Mouse (Mus musculus) neural tube, embryonic 15.5 days (tissue): ENCODE results near the gene Hist1h2bn. TPM values are rescaled to one million over a fixed set of nuclear protein-coding genes. Genes with fewer than 3 reads are reported as not detected.
"Not testable (repeated sequence)": the region's sequence is repeated elsewhere in the genome, so short reads cannot be mapped to it uniquely, and the experiment has no call there.

Experiments
- ATAC-seq: fragments of 200-750 bp; cut with Nextera tagmentation; 2 replicates; pipeline ENCODE4 v1.8.0; 2017; ENCODE audit warnings: mild to moderate bottlenecking, moderate TSS enrichment, moderate library complexity; ENCODE audit not compliant: low FRiP score
- H3K27ac ChIP-seq: fragments of 300-500 bp; sonication (generic); replicated peaks from 2 replicates; pipeline ENCODE4 v1.5.1; 2015; ENCODE audit warnings: mild to moderate bottlenecking, inconsistent platforms
- H3K27me3 ChIP-seq: fragments of 300-500 bp; sonication (generic); replicated peaks from 2 replicates; pipeline ENCODE4 v1.6.1; 2015; ENCODE audit warnings: inconsistent platforms
- H3K36me3 ChIP-seq: fragments of 300-500 bp; sonication (generic); 2 replicates; pipeline ENCODE4 v1.6.1; 2015; ENCODE audit warnings: inconsistent platforms
- H3K4me1 ChIP-seq: fragments of 300-500 bp; sonication (generic); 2 replicates; pipeline ENCODE4 v1.6.1; 2015; ENCODE audit warnings: inconsistent platforms
- H3K4me2 ChIP-seq: fragments of 300-500 bp; sonication (generic); 2 replicates; pipeline ENCODE4 v1.6.1; 2015; ENCODE audit warnings: inconsistent platforms, mild to moderate bottlenecking, moderate library complexity
- H3K4me3 ChIP-seq: fragments of 300-500 bp; sonication (generic); replicated peaks from 2 replicates; pipeline ENCODE4 v1.5.1; 2015; ENCODE audit warnings: mild to moderate bottlenecking, inconsistent platforms
- H3K9ac ChIP-seq: fragments of 300-500 bp; sonication (generic); replicated peaks from 2 replicates; pipeline ENCODE4 v1.6.1; 2015; ENCODE audit warnings: mild to moderate bottlenecking, inconsistent platforms
- H3K9me3 ChIP-seq: fragments of 300-500 bp; sonication (generic); replicated peaks from 2 replicates; pipeline ENCODE4 v1.6.1; 2016; ENCODE audit warnings: inconsistent platforms
- WGBS: fragments of 180-500 bp; shearing (Covaris S2); methylation state at CpG from one replicate; pipeline ENCODE4 v1.1.7; 2015; ENCODE audit warnings: mixed read lengths; 5-methylcytosine and 5-hydroxymethylcytosine counted together
- polyA plus RNA-seq: library from polyadenylated mRNA; unstranded; fragments of >200 nt; fragmentation: Nextera tagmentation; extraction: Ambion mirVana; gene quantifications from 2 replicates; pipeline ENCODE4 v1.2.1, GENCODE M21; 2015

Gene Hist1h2bn
- polyA plus RNA-seq, 1 experiment from 2014 or later: not detected

- peak overlapping the region; percentile 96 for H3K27ac ChIP-seq
- peak overlapping the region; percentile 80 for H3K4me2 ChIP-seq
- ATAC-seq: peak; percentile 85
- H3K36me3 ChIP-seq: no peaks in the 10 kb centered on the region
- H3K9ac ChIP-seq: peak overlapping the region; percentile 67
- no peaks in the 10 kb centered on the region for H3K27me3 ChIP-seq
- peaks cover 19% of the 10 kb centered on the region for H3K4me1 ChIP-seq
- 0% methylated on average over 21 of the region's 21 CpGs for WGBS
- peak overlapping the region; percentile 43 for H3K4me3 ChIP-seq
- no peaks in the 10 kb centered on the region for H3K9me3 ChIP-seq
Observed at GRCm38 (mm10) chr13:21734010-21734905, 19.7 kb upstream of the Hist1h2bn start.

- H3K9me3 ChIP-seq, H3K36me3 ChIP-seq, H3K27me3 ChIP-seq: not testable (repeated sequence)
- peak within 1 kb of the TSS; percentile 43 for H3K4me3 ChIP-seq
- WGBS: under 1% methylated on average over 46 of the region's 56 CpGs
- H3K27ac ChIP-seq: peak within 1 kb of the TSS; percentile 96
- H3K4me1 ChIP-seq: peaks cover 19% of the 10 kb centered on the region
- peak; percentile 93 for ATAC-seq
- peak within 1 kb of the TSS; percentile 67 for H3K9ac ChIP-seq
- H3K4me2 ChIP-seq: peak within 1 kb of the TSS; percentile 80
Observed at GRCm38 (mm10) chr13:21734906-21735767, 18.8 kb upstream of the Hist1h2bn start, which contains the start of gene Hist1h4j. TSS of gene Hist1h4j (plus strand) at chr13:21735064.

GRCm38 (mm10) chr13:21745006-21745405 is 8.9 kb upstream of the Hist1h2bn start:
- Histone ChIP-seq H3K27ac (no peak overlapping the region), H3K9me3 (no peaks in the 10 kb centered on the region), H3K4me2 (no peak overlapping the region), H3K27me3 (no peaks in the 10 kb centered on the region), H3K9ac (no peak overlapping the region), H3K4me3 (no peak overlapping the region), H3K36me3 (no peaks in the 10 kb centered on the region), H3K4me1 (peaks cover 14% of the 10 kb centered on the region)
- ATAC-seq: no peak
- WGBS: 92% methylated on average over 1 of the region's 1 CpGs

- WGBS: 7% methylated on average over 5 of the region's 5 CpGs
- Histone ChIP-seq H3K27ac (peak overlapping the region; percentile 89), H3K4me3 (peak overlapping the region; percentile 48), H3K9me3 (no peaks in the 10 kb centered on the region), H3K36me3 (no peaks in the 10 kb centered on the region), H3K4me2 (peak overlapping the region; percentile 71), H3K27me3 (no peaks in the 10 kb centered on the region), H3K4me1 (peaks cover 24% of the 10 kb centered on the region), H3K9ac (peak overlapping the region; percentile 55)
- ATAC-seq: no peak
Observed at GRCm38 (mm10) chr13:21749387-21750158, 4.3 kb upstream of the Hist1h2bn start.

- WGBS: 0% methylated on average over 42 of the region's 56 CpGs
- H3K27ac ChIP-seq: peak within 1 kb of the TSS; percentile 89
- peak; percentile 90 for ATAC-seq
- peak within 1 kb of the TSS; percentile 48 for H3K4me3 ChIP-seq
- not testable (repeated sequence) for H3K9me3 ChIP-seq, H3K27me3 ChIP-seq, H3K36me3 ChIP-seq
- peaks cover 28% of the 10 kb centered on the region for H3K4me1 ChIP-seq
- peak within 1 kb of the TSS; percentile 55 for H3K9ac ChIP-seq
- peak within 1 kb of the TSS; percentile 71 for H3K4me2 ChIP-seq
Observed at GRCm38 (mm10) chr13:21750159-21751017, 3.5 kb upstream of the Hist1h2bn start, which contains the start of gene Hist1h4k. TSS of gene Hist1h4k (minus strand) at chr13:21750505.

GRCm38 (mm10) chr13:21751417-21751816 is 2.5 kb upstream of the Hist1h2bn start:
- Histone ChIP-seq H3K27me3 (no peaks in the 10 kb centered on the region), H3K36me3 (no peaks in the 10 kb centered on the region), H3K4me2 (no peak overlapping the region), H3K9ac (no peak overlapping the region), H3K4me1 (peaks cover 28% of the 10 kb centered on the region), H3K4me3 (no peak overlapping the region), H3K27ac (no peak overlapping the region), H3K9me3 (no peaks in the 10 kb centered on the region)
- ATAC-seq: no peak

- Histone ChIP-seq H3K4me2 (no peak overlapping the region), H3K4me3 (no peak overlapping the region)
Observed at GRCm38 (mm10) chr13:21751827-21752226, 2.1 kb upstream of the Hist1h2bn start.

GRCm38 (mm10) chr13:21752356-21752755 is 1.6 kb upstream of the Hist1h2bn start:
- Histone ChIP-seq H3K4me3 (no peak overlapping the region), H3K9me3 (no peaks in the 10 kb centered on the region), H3K9ac (no peak overlapping the region), H3K27me3 (no peaks in the 10 kb centered on the region), H3K4me1 (peaks cover 28% of the 10 kb centered on the region), H3K36me3 (no peaks in the 10 kb centered on the region), H3K27ac (no peak overlapping the region; the same call in 1 of the 2 replicates), H3K4me2 (no peak overlapping the region)
- no peak for ATAC-seq
- WGBS: 53% methylated on average over 3 of the region's 3 CpGs

More at GRCm38 (mm10) chr13:21751827-21752226, 2.1 kb upstream of the Hist1h2bn start:
- no peak overlapping the region for H3K9ac ChIP-seq
- no peaks in the 10 kb centered on the region for H3K36me3 ChIP-seq
- ATAC-seq: no peak
- no peaks in the 10 kb centered on the region for H3K27me3 ChIP-seq
- peaks cover 28% of the 10 kb centered on the region for H3K4me1 ChIP-seq
- 70% methylated on average over 3 of the region's 3 CpGs for WGBS
- no peak overlapping the region; the same call in 1 of the 2 replicates for H3K27ac ChIP-seq
- H3K9me3 ChIP-seq: no peaks in the 10 kb centered on the region

GRCm38 (mm10) chr13:21753051-21753523 is 836 bp upstream of the Hist1h2bn start:
- WGBS: 3% methylated on average over 10 of the region's 10 CpGs
- Histone ChIP-seq H3K27me3 (no peaks in the 10 kb centered on the region), H3K4me2 (peak overlapping the region; percentile 80), H3K9me3 (no peaks in the 10 kb centered on the region), H3K4me1 (peaks cover 28% of the 10 kb centered on the region), H3K36me3 (no peaks in the 10 kb centered on the region), H3K9ac (peak overlapping the region; percentile 58), H3K4me3 (peak overlapping the region; percentile 48), H3K27ac (peak overlapping the region; percentile 92)
- ATAC-seq: no peak

- under 1% methylated on average over 17 of the region's 26 CpGs for WGBS
- peaks cover 20% of the 10 kb centered on the region for H3K4me1 ChIP-seq
- H3K27me3 ChIP-seq, H3K9me3 ChIP-seq, H3K36me3 ChIP-seq, ATAC-seq, H3K9ac ChIP-seq: not testable (repeated sequence)
- peak overlapping the region; percentile 80 for H3K4me2 ChIP-seq
- peak overlapping the region; percentile 92 for H3K27ac ChIP-seq
- peak overlapping the region; percentile 48 for H3K4me3 ChIP-seq
Observed at GRCm38 (mm10) chr13:21754294-21755001, 525 bp downstream of the Hist1h2bn start.
